Mouse (Mus musculus) midbrain, embryonic 11.5 days (tissue): ENCODE measurements at regions not wholly inside any gene's neighbourhood (a gene's known extent, or its start where the extent isn't known, plus 50 kb on each side); places are given as distances from the start of the nearest gene placed in this dataset.

ENCODE experiments used
- ATAC-seq: fragments of 200-750 bp; cut with Nextera tagmentation; 2 replicates; pipeline ENCODE4 v1.8.0; 2017; ENCODE audit warnings: moderate TSS enrichment, moderate library complexity; ENCODE audit not compliant: low FRiP score
- DNase-seq: peaks from one replicate; pipeline ENCODE4 v3.0.0; 2015; ENCODE audit warnings: low spot score; ENCODE audit errors: missing footprints
- H3K27ac ChIP-seq: fragments of 300-500 bp; sonication (generic); 2 replicates; pipeline ENCODE4 v1.5.1; 2014; ENCODE audit warnings: low read depth, low read length
- H3K27me3 ChIP-seq: fragments of 300-500 bp; sonication (generic); 2 replicates; pipeline ENCODE4 v1.6.1; 2014; ENCODE audit warnings: mild to moderate bottlenecking, low read length, moderate library complexity, mixed read lengths; ENCODE audit not compliant: control insufficient read depth, insufficient read depth
- H3K36me3 ChIP-seq: fragments of 300-500 bp; sonication (generic); 2 replicates; pipeline ENCODE4 v1.6.1; 2014; ENCODE audit warnings: mild to moderate bottlenecking, low read length, moderate library complexity, mixed read lengths; ENCODE audit not compliant: control insufficient read depth, insufficient read depth
- H3K4me1 ChIP-seq: fragments of 300-500 bp; sonication (generic); 2 replicates; pipeline ENCODE4 v1.6.1; 2014; ENCODE audit warnings: low read length; ENCODE audit not compliant: control insufficient read depth, insufficient read depth
- H3K4me2 ChIP-seq: fragments of 300-500 bp; sonication (generic); 2 replicates; pipeline ENCODE4 v1.6.1; 2014; ENCODE audit warnings: mild to moderate bottlenecking, moderate library complexity
- H3K4me3 ChIP-seq: fragments of 300-500 bp; sonication (generic); 2 replicates; pipeline ENCODE4 v1.5.1; 2014; ENCODE audit warnings: low read depth, low read length
- H3K9ac ChIP-seq: fragments of 300-500 bp; sonication (generic); 2 replicates; pipeline ENCODE4 v1.6.1; 2014; ENCODE audit warnings: low read length
- H3K9me3 ChIP-seq: fragments of 300-500 bp; sonication (generic); 2 replicates; pipeline ENCODE4 v1.6.1; 2016; ENCODE audit warnings: low read length; ENCODE audit not compliant: control insufficient read depth
- WGBS: fragments of 180-500 bp; shearing (Covaris S2); extraction: QIAGEN DNeasy Blood & Tissue Kit; methylation state at CpG from one replicate; pipeline ENCODE4 v1.1.7; 2014; 5-methylcytosine and 5-hydroxymethylcytosine counted together

GRCm38 (mm10) chr11:112920131-112920530 is 138.1 kb downstream of the Sox9 start:
- no peak overlapping the region for H3K4me2 ChIP-seq
- ATAC-seq (no peak), DNase-seq (no peak)
- H3K36me3 ChIP-seq = no peaks in the 10 kb centered on the region
- H3K9ac ChIP-seq = no peak overlapping the region
- H3K4me3 ChIP-seq = no peak overlapping the region
- no peaks in the 10 kb centered on the region for H3K27me3 ChIP-seq
- no peak overlapping the region for H3K27ac ChIP-seq
- no peaks in the 10 kb centered on the region for H3K4me1 ChIP-seq
- no peaks in the 10 kb centered on the region for H3K9me3 ChIP-seq
- WGBS = 87% methylated on average over 4 of the region's 4 CpGs

- Histone ChIP-seq H3K9me3 (no peaks in the 10 kb centered on the region), H3K9ac (no peak overlapping the region), H3K36me3 (no peaks in the 10 kb centered on the region), H3K27me3 (no peaks in the 10 kb centered on the region), H3K4me2 (no peak overlapping the region), H3K27ac (no peak overlapping the region), H3K4me1 (no peaks in the 10 kb centered on the region), H3K4me3 (no peak overlapping the region)
- ATAC-seq (no peak), DNase-seq (no peak)
- WGBS = 94% methylated on average over 1 of the region's 1 CpGs
Observed at GRCm38 (mm10) chr11:112924577-112924976, 142.6 kb downstream of the Sox9 start.

DNA sequence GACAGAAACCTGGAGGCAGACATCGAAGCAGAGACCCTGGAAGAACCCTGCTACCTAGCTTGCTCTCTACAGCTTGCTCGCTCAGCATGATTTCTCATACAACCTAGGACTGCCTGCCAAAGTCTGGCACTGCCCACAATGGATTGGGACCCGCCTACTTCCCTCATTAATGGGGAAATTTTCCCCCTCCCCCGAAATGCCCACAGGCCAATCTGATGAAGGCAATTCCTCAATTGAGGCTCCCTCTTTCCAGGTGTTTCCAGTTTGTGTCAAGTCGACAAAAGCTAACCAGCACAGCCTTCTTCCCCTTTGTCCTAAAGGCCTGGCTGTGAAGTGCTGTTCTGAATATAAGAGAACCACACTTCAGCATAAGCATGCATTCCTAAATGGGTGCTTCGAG is 143.1 kb downstream of the Sox9 start:
- Histone ChIP-seq H3K4me2 (no peak overlapping the region), H3K9me3 (no peaks in the 10 kb centered on the region), H3K27me3 (no peaks in the 10 kb centered on the region), H3K9ac (no peak overlapping the region), H3K36me3 (no peaks in the 10 kb centered on the region), H3K4me3 (no peak overlapping the region), H3K4me1 (no peaks in the 10 kb centered on the region), H3K27ac (no peak overlapping the region)
- ATAC-seq (no peak), DNase-seq (no peak)
- WGBS = 64% methylated on average over 6 of the region's 6 CpGs

DNA sequence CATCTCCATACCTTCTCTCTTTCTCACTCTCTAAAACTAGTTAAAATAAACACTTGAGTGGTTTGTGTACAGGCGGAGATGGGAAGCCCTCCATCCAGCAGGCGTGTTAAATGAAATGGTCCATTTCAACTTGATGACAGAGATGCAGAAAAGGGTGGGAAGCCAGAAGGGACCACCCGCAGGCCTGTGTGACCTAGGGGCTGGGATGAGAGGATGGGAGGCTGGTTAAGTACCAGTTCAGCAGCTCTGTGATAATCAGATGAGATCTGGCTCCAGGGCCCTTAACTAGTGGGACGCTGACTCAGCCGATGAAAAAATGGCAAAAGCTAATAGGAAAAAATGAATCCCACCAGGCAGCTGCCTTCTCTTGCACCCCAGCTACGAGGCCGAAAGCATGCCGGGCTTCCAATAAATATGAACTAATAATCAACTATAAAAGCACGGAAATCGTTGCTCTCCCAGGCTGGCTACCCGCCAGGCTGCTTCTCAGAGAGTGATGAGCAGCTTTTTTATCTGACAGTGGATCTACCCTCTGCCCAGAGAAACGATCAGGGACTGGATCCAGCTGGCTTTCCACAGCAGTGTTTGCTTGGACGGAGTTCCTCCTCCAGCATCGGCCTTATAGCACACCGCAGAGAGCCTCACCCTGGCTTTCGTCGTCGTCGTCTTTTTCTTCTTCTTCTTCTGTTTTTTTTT is 144.5 kb downstream of the Sox9 start:
- ATAC-seq (no peak), DNase-seq (no peak)
- Histone ChIP-seq H3K27ac (no peak overlapping the region), H3K4me2 (no peak overlapping the region), H3K9ac (no peak overlapping the region), H3K9me3 (no peaks in the 10 kb centered on the region), H3K36me3 (no peaks in the 10 kb centered on the region), H3K4me1 (no peaks in the 10 kb centered on the region), H3K27me3 (no peaks in the 10 kb centered on the region), H3K4me3 (no peak overlapping the region)
- WGBS = 93% methylated on average over 19 of the region's 19 CpGs

- Histone ChIP-seq H3K4me1 (no peaks in the 10 kb centered on the region), H3K27ac (no peak overlapping the region), H3K4me3 (no peak overlapping the region), H3K4me2 (no peak overlapping the region), H3K36me3 (no peaks in the 10 kb centered on the region), H3K9ac (no peak overlapping the region), H3K27me3 (no peaks in the 10 kb centered on the region), H3K9me3 (no peaks in the 10 kb centered on the region)
- DNase-seq (no peak), ATAC-seq (no peak)
- 79% methylated on average over 10 of the region's 10 CpGs for WGBS
Observed at GRCm38 (mm10) chr11:112930186-112930808, 148.3 kb downstream of the Sox9 start.

DNA sequence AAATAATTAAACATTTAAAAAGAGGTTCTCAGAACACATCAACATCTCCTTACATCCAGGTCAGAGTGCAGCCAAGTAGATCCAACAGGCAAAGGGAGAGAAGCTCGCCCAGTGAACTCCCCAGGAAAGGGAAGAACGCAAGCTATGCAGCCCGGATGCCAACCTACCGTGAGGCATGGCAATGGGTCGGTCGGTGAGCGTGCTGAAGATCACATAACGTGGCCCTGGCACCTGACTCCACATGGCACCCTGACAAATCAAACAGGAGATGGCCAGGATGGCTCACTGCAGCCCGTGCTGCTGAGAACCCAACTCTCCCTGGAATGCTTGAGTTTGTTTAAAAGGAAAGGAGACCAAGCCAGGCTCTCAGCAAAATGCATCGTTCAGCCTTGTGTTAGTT is 156.0 kb downstream of the Sox9 start:
- Histone ChIP-seq H3K27ac (no peak overlapping the region), H3K4me1 (no peaks in the 10 kb centered on the region), H3K36me3 (no peaks in the 10 kb centered on the region), H3K4me3 (no peak overlapping the region), H3K4me2 (no peak overlapping the region), H3K9me3 (no peaks in the 10 kb centered on the region), H3K27me3 (no peaks in the 10 kb centered on the region), H3K9ac (no peak overlapping the region)
- 88% methylated on average over 10 of the region's 10 CpGs for WGBS
- DNase-seq = no peak
- no peak for ATAC-seq

- Histone ChIP-seq H3K9ac (no peak overlapping the region), H3K4me3 (no peak overlapping the region), H3K9me3 (no peaks in the 10 kb centered on the region), H3K27ac (no peak overlapping the region), H3K27me3 (no peaks in the 10 kb centered on the region), H3K4me2 (no peak overlapping the region), H3K36me3 (no peaks in the 10 kb centered on the region), H3K4me1 (no peaks in the 10 kb centered on the region)
- 74% methylated on average over 4 of the region's 4 CpGs for WGBS
- no peak for DNase-seq
- no peak for ATAC-seq
Observed at GRCm38 (mm10) chr11:112951421-112951820, 169.4 kb downstream of the Sox9 start.

GRCm38 (mm10) chr11:112952356-112952755 is 170.3 kb downstream of the Sox9 start:
- Histone ChIP-seq H3K36me3 (no peaks in the 10 kb centered on the region), H3K4me3 (no peak overlapping the region), H3K9me3 (no peaks in the 10 kb centered on the region), H3K27me3 (no peaks in the 10 kb centered on the region), H3K9ac (no peak overlapping the region), H3K4me1 (peaks cover 1% of the 10 kb centered on the region; the same call in 1 of the 2 replicates), H3K27ac (no peak overlapping the region), H3K4me2 (no peak overlapping the region)
- no peak for DNase-seq
- no peak for ATAC-seq
- WGBS = 70% methylated on average over 10 of the region's 10 CpGs

GRCm38 (mm10) chr11:112953491-112953890 is 171.5 kb downstream of the Sox9 start:
- ATAC-seq = no peak
- Histone ChIP-seq H3K4me3 (no peak overlapping the region), H3K27ac (no peak overlapping the region), H3K9me3 (no peaks in the 10 kb centered on the region), H3K36me3 (no peaks in the 10 kb centered on the region), H3K4me2 (no peak overlapping the region), H3K4me1 (peaks cover 3% of the 10 kb centered on the region; the same call in 1 of the 2 replicates), H3K27me3 (no peaks in the 10 kb centered on the region), H3K9ac (no peak overlapping the region)
- DNase-seq = no peak
- WGBS = 63% methylated on average over 4 of the region's 4 CpGs
